Mouse (Mus musculus) midbrain, embryonic 11.5 days (tissue): ENCODE measurements around the gene Myo15b. TPM values are rescaled to one million over a fixed set of nuclear protein-coding genes. Genes with fewer than 3 reads are reported as not detected.

Source experiments
- ATAC-seq: fragments of 200-750 bp; cut with Nextera tagmentation; 2 replicates; pipeline ENCODE4 v1.8.0; 2017; ENCODE audit warnings: moderate TSS enrichment, moderate library complexity; ENCODE audit not compliant: low FRiP score
- DNase-seq: peaks from one replicate; pipeline ENCODE4 v3.0.0; 2015; ENCODE audit warnings: low spot score; ENCODE audit errors: missing footprints
- H3K27ac ChIP-seq: fragments of 300-500 bp; sonication (generic); 2 replicates; pipeline ENCODE4 v1.5.1; 2014; ENCODE audit warnings: low read depth, low read length
- H3K27me3 ChIP-seq: fragments of 300-500 bp; sonication (generic); 2 replicates; pipeline ENCODE4 v1.6.1; 2014; ENCODE audit warnings: mild to moderate bottlenecking, low read length, moderate library complexity, mixed read lengths; ENCODE audit not compliant: control insufficient read depth, insufficient read depth
- H3K36me3 ChIP-seq: fragments of 300-500 bp; sonication (generic); 2 replicates; pipeline ENCODE4 v1.6.1; 2014; ENCODE audit warnings: mild to moderate bottlenecking, low read length, moderate library complexity, mixed read lengths; ENCODE audit not compliant: control insufficient read depth, insufficient read depth
- H3K4me1 ChIP-seq: fragments of 300-500 bp; sonication (generic); 2 replicates; pipeline ENCODE4 v1.6.1; 2014; ENCODE audit warnings: low read length; ENCODE audit not compliant: control insufficient read depth, insufficient read depth
- H3K4me2 ChIP-seq: fragments of 300-500 bp; sonication (generic); 2 replicates; pipeline ENCODE4 v1.6.1; 2014; ENCODE audit warnings: mild to moderate bottlenecking, moderate library complexity
- H3K4me3 ChIP-seq: fragments of 300-500 bp; sonication (generic); 2 replicates; pipeline ENCODE4 v1.5.1; 2014; ENCODE audit warnings: low read depth, low read length
- H3K9ac ChIP-seq: fragments of 300-500 bp; sonication (generic); 2 replicates; pipeline ENCODE4 v1.6.1; 2014; ENCODE audit warnings: low read length
- H3K9me3 ChIP-seq: fragments of 300-500 bp; sonication (generic); 2 replicates; pipeline ENCODE4 v1.6.1; 2016; ENCODE audit warnings: low read length; ENCODE audit not compliant: control insufficient read depth
- WGBS: fragments of 180-500 bp; shearing (Covaris S2); extraction: QIAGEN DNeasy Blood & Tissue Kit; methylation state at CpG from one replicate; pipeline ENCODE4 v1.1.7; 2014; 5-methylcytosine and 5-hydroxymethylcytosine counted together
- polyA plus RNA-seq: library from polyadenylated mRNA; unstranded; fragments of >200 nt; fragmentation: Nextera tagmentation; extraction: Ambion mirVana; gene quantifications from 2 replicates; pipeline ENCODE4 v1.2.1, GENCODE M21; 2014

Gene Myo15b
- polyA plus RNA-seq, result not detected in 2 replicates

DNA sequence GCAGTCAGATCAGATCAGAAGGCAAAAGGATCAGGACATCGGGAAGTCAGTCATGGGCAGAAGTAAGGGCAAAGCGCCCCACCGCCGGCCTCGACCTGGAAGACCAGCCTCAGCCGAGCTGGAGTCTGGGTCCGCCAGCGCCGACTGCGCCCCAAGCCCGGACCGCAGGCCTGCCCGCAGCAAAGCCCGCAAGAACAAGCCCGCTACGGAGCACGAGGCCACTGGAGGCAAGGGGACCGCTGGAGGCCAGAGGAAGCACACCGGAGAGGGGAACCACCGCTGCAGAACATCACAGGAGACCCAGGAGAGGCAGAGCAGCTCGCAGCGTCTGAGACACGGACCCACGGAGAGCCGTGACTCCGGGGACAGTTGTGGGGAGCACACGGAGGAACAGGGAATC, at the start of gene Myo15b:
Myo15b (plus strand) TSS at position 53 of the 400 bp plus-strand sequence.
- Histone ChIP-seq H3K36me3 (no peaks in the 10 kb centered on the region; the same call in 1 of the 2 replicates), H3K4me1 (0 out of 2 replicates have a peak, but pooled peaks cover 4% of the 10 kb centered on the region), H3K27ac (no peak within 1 kb of the TSS), H3K9ac (peak within 1 kb of the TSS; percentile 40), H3K27me3 (peaks cover 36% of the 10 kb centered on the region), H3K4me3 (peak within 1 kb of the TSS; percentile 22), H3K4me2 (peak within 1 kb of the TSS; percentile 44), H3K9me3 (no peaks in the 10 kb centered on the region)
- DNase-seq (peak; percentile 94), ATAC-seq (no peak)
- WGBS, result 10% methylated on average over 27 of the region's 27 CpGs

- no peak overlapping the region; the same call in 1 of the 2 replicates for H3K27ac ChIP-seq
- H3K9me3 ChIP-seq, result no peaks in the 10 kb centered on the region
- no peak overlapping the region for H3K9ac ChIP-seq
- H3K4me2 ChIP-seq, result no peak overlapping the region
- H3K4me3 ChIP-seq, result no peak overlapping the region
- DNase-seq (no peak), ATAC-seq (no peak)
- WGBS, result 73% methylated on average over 10 of the region's 10 CpGs
- H3K4me1 ChIP-seq, result peaks cover 30% of the 10 kb centered on the region
- H3K36me3 ChIP-seq, result peaks cover 11% of the 10 kb centered on the region
- H3K27me3 ChIP-seq, result no peaks in the 10 kb centered on the region
Measured at GRCm38 (mm10) chr11:115808696-115809310, 49.4 kb upstream of the Myo15b start.

GRCm38 (mm10) chr11:115809311-115809781, 48.9 kb upstream of the Myo15b start:
- H3K4me2 ChIP-seq, result no peak overlapping the region
- ATAC-seq, result no peak

DNA sequence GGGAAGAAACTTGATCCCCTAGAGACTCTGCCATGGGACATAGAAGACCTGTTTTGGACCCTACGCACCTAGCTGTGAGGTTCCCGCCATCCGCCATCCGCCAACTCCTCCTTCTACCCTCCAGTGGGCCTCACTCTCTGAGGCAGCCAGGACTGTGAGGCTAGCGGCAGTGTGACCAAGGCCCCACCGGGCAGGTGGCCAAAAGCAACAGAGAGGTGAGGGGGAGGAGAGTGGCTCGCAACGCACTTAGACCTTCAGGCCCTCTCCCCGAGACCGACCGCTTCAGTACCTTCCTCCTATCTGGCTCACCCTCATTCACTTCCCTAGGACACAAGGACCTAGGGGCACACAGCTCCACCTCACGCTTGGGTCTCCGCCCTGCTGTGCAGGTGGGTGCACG, 47.8 kb upstream of the Myo15b start:
- Histone ChIP-seq H3K27me3 (no peaks in the 10 kb centered on the region), H3K9ac (no peak overlapping the region), H3K4me1 (peaks cover 37% of the 10 kb centered on the region), H3K4me3 (no peak overlapping the region), H3K27ac (no peak overlapping the region), H3K9me3 (no peaks in the 10 kb centered on the region), H3K4me2 (no peak overlapping the region), H3K36me3 (peaks cover 4% of the 10 kb centered on the region)
- DNase-seq (no peak), ATAC-seq (no peak)
- WGBS, result 91% methylated on average over 14 of the region's 14 CpGs

More at GRCm38 (mm10) chr11:115809311-115809781, 48.9 kb upstream of the Myo15b start:
- H3K27me3 ChIP-seq, result no peaks in the 10 kb centered on the region
- no peak for DNase-seq
- H3K9me3 ChIP-seq, result no peaks in the 10 kb centered on the region
- no peak overlapping the region for H3K9ac ChIP-seq
- H3K27ac ChIP-seq, result no peak overlapping the region; the same call in 1 of the 2 replicates
- 82% methylated on average over 8 of the region's 8 CpGs for WGBS
- no peak overlapping the region for H3K4me3 ChIP-seq
- H3K36me3 ChIP-seq, result peaks cover 11% of the 10 kb centered on the region
- peaks cover 33% of the 10 kb centered on the region for H3K4me1 ChIP-seq

- H3K4me1 ChIP-seq, result peaks cover 41% of the 10 kb centered on the region
- 88% methylated on average over 20 of the region's 20 CpGs for WGBS
- peak overlapping the region; percentile 90; the same call in 1 of the 2 replicates for H3K4me3 ChIP-seq
- no peak overlapping the region for H3K27ac ChIP-seq
- H3K4me2 ChIP-seq, result peak overlapping the region; percentile 89
- no peak for ATAC-seq
- DNase-seq, result no peak
- H3K9ac ChIP-seq, result peak overlapping the region; percentile 75
- peaks cover 4% of the 10 kb centered on the region for H3K36me3 ChIP-seq
- H3K9me3 ChIP-seq, result no peaks in the 10 kb centered on the region
- H3K27me3 ChIP-seq, result no peaks in the 10 kb centered on the region
Measured at GRCm38 (mm10) chr11:115811381-115812093, 46.7 kb upstream of the Myo15b start.

DNA sequence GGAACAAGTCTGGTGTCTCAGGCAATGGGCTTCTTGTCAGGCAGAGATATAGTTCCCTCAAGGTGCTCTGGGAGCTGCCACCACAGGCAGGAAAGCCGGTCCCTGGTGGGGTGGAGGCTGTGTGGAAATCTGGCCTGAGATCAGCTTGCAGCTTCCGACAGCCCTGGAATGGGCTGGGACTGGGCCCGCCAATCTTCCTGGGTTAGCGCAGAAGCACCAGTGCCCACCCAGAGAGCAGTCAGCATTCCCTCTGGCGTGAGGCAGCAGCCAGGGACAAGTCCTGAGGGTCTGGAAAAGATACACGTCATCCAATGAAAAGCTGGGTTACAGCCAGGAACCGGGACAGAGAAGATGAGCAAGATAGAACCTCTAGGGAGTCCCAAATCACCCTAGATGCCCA, 46.1 kb upstream of the Myo15b start:
- H3K36me3 ChIP-seq, result peaks cover 2% of the 10 kb centered on the region; the same call in 1 of the 2 replicates
- DNase-seq, result no peak
- no peaks in the 10 kb centered on the region for H3K9me3 ChIP-seq
- ATAC-seq, result no peak
- H3K4me1 ChIP-seq, result peaks cover 41% of the 10 kb centered on the region
- no peaks in the 10 kb centered on the region for H3K27me3 ChIP-seq
- 49% methylated on average over 7 of the region's 7 CpGs for WGBS
- H3K9ac ChIP-seq, result peak overlapping the region; percentile 75
- H3K4me3 ChIP-seq, result peak overlapping the region; percentile 90
- peak overlapping the region; percentile 89 for H3K4me2 ChIP-seq
- no peak overlapping the region for H3K27ac ChIP-seq

DNA sequence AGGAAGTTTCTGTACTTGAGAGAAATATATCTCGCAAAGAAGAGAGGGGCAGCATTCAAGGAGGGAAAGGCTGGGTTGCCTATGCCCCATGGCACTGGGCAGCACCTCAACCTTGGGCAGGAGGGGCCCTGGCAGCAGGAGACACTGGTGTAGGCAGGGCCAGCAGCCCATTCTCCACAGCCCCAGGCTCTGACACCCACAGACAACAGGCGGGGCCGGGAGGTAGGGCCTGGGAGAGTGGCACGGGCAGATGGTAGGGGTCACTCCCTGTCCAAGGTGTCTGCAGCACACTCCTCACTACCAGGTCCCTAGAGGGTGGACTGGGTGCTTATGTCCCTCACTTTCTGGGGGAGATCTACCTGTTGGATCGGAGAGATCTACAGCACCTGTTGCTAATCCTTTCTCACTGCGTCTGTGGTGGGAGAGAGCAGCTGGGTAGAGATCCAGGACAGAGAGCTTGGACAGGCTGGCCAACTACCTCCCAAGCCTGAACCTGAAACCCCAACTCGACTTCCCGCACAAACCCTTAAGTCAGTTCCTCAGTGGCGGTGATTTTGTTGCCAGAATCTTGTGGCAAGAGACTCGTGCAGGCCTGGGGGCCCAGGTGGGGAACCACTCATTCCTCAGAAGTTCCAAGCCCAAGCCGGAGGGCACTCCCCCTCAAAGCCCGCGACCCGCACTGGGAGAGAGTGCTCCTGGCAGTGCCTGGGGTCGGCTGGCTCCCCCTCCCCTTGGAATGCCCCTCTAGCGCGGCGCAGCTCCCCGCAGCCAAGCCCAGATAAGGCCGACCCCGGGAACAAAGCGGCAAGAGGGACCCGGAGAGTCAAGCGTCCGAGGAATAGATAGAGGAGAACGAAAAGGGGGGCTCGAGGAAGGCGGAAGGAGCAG, 45.4 kb upstream of the Myo15b start:
- no peak for DNase-seq
- H3K4me2 ChIP-seq, result peak overlapping the region; percentile 89
- H3K27me3 ChIP-seq, result no peaks in the 10 kb centered on the region
- H3K9me3 ChIP-seq, result no peaks in the 10 kb centered on the region
- peak overlapping the region; percentile 75 for H3K9ac ChIP-seq
- peaks cover 41% of the 10 kb centered on the region for H3K4me1 ChIP-seq
- peak; percentile 55 for ATAC-seq
- H3K27ac ChIP-seq, result peak overlapping the region; percentile 52; the same call in 1 of the 2 replicates
- WGBS, result 6% methylated on average over 28 of the region's 28 CpGs
- no peaks in the 10 kb centered on the region for H3K36me3 ChIP-seq
- peak overlapping the region; percentile 90 for H3K4me3 ChIP-seq

- WGBS, result under 1% methylated on average over 41 of the region's 44 CpGs
- Histone ChIP-seq H3K9ac (peak within 1 kb of the TSS; percentile 80), H3K36me3 (no peaks in the 10 kb centered on the region)
Measured at GRCm38 (mm10) chr11:115813507-115814296, 44.5 kb upstream of the Myo15b start, which contains the start of gene Caskin2. Gene Caskin2 (minus strand): TSS chr11:115813639.

More at GRCm38 (mm10) chr11:115813507-115814296, 44.5 kb upstream of the Myo15b start, which contains the start of gene Caskin2:
- no peaks in the 10 kb centered on the region for H3K9me3 ChIP-seq
- DNase-seq (peak; percentile 99), ATAC-seq (peak; percentile 91)
- H3K4me2 ChIP-seq, result peak within 1 kb of the TSS; percentile 89
- H3K4me1 ChIP-seq, result peaks cover 38% of the 10 kb centered on the region
- peak within 1 kb of the TSS; percentile 52; the same call in 1 of the 2 replicates for H3K27ac ChIP-seq
- H3K27me3 ChIP-seq, result no peaks in the 10 kb centered on the region
- peak within 1 kb of the TSS; percentile 90 for H3K4me3 ChIP-seq
